Mouse (Mus musculus) embryonic fibroblast, embryonic 13.5 days (primary cell): ENCODE measurements around the gene Agbl4.

Source experiments
- CTCF ChIP-seq: IDR thresholded peaks from 2 replicates; pipeline ENCODE4 v1.5.1; 2011; ENCODE audit warnings: mild to moderate bottlenecking, control low read depth, low read length, moderate library complexity, borderline replicate concordance; ENCODE audit not compliant: insufficient read depth
- POLR2A ChIP-seq: IDR thresholded peaks from 2 replicates; pipeline ENCODE4 v1.6.1; 2011; ENCODE audit warnings: low read depth, mild to moderate bottlenecking, control low read depth, low read length, moderate library complexity

DNA sequence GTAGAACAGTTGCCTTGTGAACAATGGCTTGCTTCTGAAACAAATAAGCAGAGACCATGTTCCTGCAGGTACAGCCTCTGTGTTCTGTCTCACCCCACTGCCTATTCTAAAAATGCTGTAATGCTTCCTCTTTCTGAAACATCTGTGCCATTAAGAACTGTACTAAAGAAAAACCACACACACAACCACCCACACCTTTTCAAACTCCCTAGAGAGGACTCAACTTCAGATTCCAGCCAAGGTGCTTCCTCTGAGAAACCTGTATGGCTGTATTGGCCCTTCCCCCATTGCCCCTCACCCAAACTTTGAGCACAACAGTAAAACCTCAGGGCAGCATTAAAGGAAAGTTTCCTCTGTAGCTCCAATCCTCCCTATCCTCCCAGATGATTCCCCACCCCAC lies 1002.3 kb downstream of the Agbl4 start:
- TF ChIP-seq POLR2A (no peak), CTCF (no peak)
